Mouse (Mus musculus) neural tube, embryonic 14.5 days (tissue): ENCODE data around the gene Dse. TPM values are rescaled to one million over a fixed set of nuclear protein-coding genes. Genes with fewer than 3 reads are reported as not detected.
A peak's percentile ranks its signal among the peaks of the same experiment; 100 is the strongest.

Experiments used
- ATAC-seq: fragments of 200-750 bp; cut with Nextera tagmentation; 2 replicates; pipeline ENCODE4 v1.8.0; 2017; ENCODE audit warnings: low read depth, mild to moderate bottlenecking, moderate TSS enrichment, moderate library complexity
- H3K27ac ChIP-seq: fragments of 300-500 bp; sonication (generic); 2 replicates; pipeline ENCODE4 v1.5.1; 2014; ENCODE audit warnings: low read depth, mild to moderate bottlenecking, control low read depth, low read length, moderate library complexity, mixed read lengths
- H3K27me3 ChIP-seq: fragments of 300-500 bp; sonication (generic); 2 replicates; pipeline ENCODE4 v1.6.1; 2014; ENCODE audit warnings: low read length; ENCODE audit not compliant: control insufficient read depth, insufficient read depth
- H3K36me3 ChIP-seq: fragments of 300-500 bp; sonication (generic); 2 replicates; pipeline ENCODE4 v1.6.1; 2014; ENCODE audit warnings: low read length, mixed read lengths; ENCODE audit not compliant: control insufficient read depth, insufficient read depth
- H3K4me1 ChIP-seq: fragments of 300-500 bp; sonication (generic); 2 replicates; pipeline ENCODE4 v1.6.1; 2014; ENCODE audit warnings: low read length; ENCODE audit not compliant: control insufficient read depth, insufficient read depth
- H3K4me2 ChIP-seq: fragments of 300-500 bp; sonication (generic); 2 replicates; pipeline ENCODE4 v1.6.1; 2014; ENCODE audit warnings: mild to moderate bottlenecking, low read depth, low read length, control low read depth
- H3K4me3 ChIP-seq: fragments of 300-500 bp; sonication (generic); 2 replicates; pipeline ENCODE4 v1.5.1; 2014; ENCODE audit warnings: low read depth, low read length, control low read depth, mixed read lengths
- H3K9ac ChIP-seq: fragments of 300-500 bp; sonication (generic); replicated peaks from 2 replicates; pipeline ENCODE4 v1.6.1; 2014; ENCODE audit warnings: low read depth, mild to moderate bottlenecking, control low read depth, low read length, mixed read lengths
- H3K9me3 ChIP-seq: fragments of 300-500 bp; sonication (generic); 2 replicates; pipeline ENCODE4 v1.6.1; 2016; ENCODE audit warnings: low read length; ENCODE audit not compliant: control insufficient read depth
- WGBS: fragments of 180-500 bp; shearing (Covaris S2); extraction: QIAGEN DNeasy Blood & Tissue Kit; methylation state at CpG from one replicate; pipeline ENCODE4 v1.1.7; 2014; 5-methylcytosine and 5-hydroxymethylcytosine counted together
- polyA plus RNA-seq: library from polyadenylated mRNA; unstranded; fragments of >200 nt; fragmentation: Nextera tagmentation; extraction: Ambion mirVana; gene quantifications from 2 replicates; pipeline ENCODE4 v1.2.1, GENCODE M21; 2014

Dse gene
- polyA plus RNA-seq, 1 experiment from 2014 or later, result 4.0 TPM

DNA sequence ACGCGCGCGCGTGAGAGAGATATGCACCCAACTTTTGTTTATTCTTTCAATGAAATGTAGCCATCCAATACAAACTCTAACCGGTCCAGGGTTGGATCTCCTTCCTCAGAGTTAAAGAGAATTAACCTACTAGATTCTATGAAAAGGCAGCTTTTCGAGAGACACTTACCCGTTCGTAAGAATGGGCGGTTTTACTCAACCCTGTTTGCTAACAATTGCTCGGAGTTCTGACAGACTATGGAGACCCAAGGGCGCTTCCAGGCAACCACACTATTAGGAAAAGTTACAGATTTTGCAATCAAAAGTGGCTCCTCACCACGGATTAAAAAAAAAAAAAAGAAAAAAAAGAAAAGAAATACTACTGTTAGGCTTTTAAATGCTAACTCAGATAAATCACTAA is 516 bp upstream of the Dse start:
- WGBS, result 5% methylated on average over 13 of the region's 13 CpGs
- peak overlapping the region; percentile 87 for H3K4me3 ChIP-seq
- H3K9me3 ChIP-seq, result no peaks in the 10 kb centered on the region
- H3K27me3 ChIP-seq, result no peaks in the 10 kb centered on the region
- H3K27ac ChIP-seq, result no peak overlapping the region
- peak overlapping the region; percentile 87 for H3K4me2 ChIP-seq
- no peaks in the 10 kb centered on the region for H3K36me3 ChIP-seq
- no peak for ATAC-seq
- H3K9ac ChIP-seq, result peak overlapping the region; percentile 88; the same call in 1 of the 2 replicates
- H3K4me1 ChIP-seq, result no peaks in the 10 kb centered on the region

DNA sequence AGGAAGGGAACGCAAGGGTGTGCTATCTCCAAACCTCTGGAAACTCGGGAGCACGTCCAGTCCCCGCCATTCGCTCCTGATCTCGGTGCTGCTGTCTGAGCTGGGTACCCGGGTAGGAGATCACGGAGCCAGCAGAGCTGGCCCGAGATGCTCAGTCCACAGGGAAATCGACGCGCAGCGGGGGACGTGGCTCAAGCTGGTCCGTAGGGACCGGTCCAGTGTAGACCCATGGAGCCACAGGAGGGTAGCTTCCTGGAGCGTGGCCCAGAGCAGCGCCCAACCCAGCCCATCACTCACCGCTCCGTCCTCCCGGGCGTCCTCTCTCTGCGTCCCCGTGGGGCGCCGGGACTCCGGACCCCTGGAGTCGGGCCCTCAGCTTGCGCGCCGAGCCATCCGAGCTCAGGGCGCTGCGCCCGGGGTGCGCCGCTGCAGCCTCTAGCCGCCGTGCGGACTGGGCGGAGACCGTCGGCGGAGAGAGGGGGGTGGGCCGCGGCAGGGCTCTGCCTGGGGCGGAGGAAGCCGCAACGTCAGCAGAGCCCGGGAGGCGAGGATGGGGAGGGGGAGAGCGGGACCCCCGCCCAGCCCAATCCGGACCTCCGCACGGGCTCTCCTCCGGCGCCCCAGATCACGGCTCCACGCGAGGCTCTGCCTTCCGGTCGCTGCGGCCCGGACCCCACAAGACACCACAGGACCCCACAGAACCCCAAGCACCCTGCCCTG is 572 bp downstream of the Dse start:
- peak; percentile 96 for ATAC-seq
- Histone ChIP-seq H3K4me2 (peak overlapping the region; percentile 87), H3K9ac (peak overlapping the region; percentile 88), H3K27ac (peak overlapping the region; percentile 57), H3K27me3 (no peaks in the 10 kb centered on the region), H3K4me3 (peak overlapping the region; percentile 87), H3K9me3 (no peaks in the 10 kb centered on the region), H3K4me1 (no peaks in the 10 kb centered on the region), H3K36me3 (no peaks in the 10 kb centered on the region)
- WGBS, result under 1% methylated on average over 53 of the region's 65 CpGs

- 2% methylated on average over 15 of the region's 15 CpGs for WGBS
- H3K4me1 ChIP-seq, result no peaks in the 10 kb centered on the region
- H3K4me2 ChIP-seq, result peak overlapping the region; percentile 87
- peak overlapping the region; percentile 87 for H3K4me3 ChIP-seq
- ATAC-seq, result peak; percentile 73
- H3K36me3 ChIP-seq, result no peaks in the 10 kb centered on the region
- H3K27ac ChIP-seq, result peak overlapping the region; percentile 57; the same call in 1 of the 2 replicates
- H3K9ac ChIP-seq, result peak overlapping the region; percentile 88
- no peaks in the 10 kb centered on the region for H3K9me3 ChIP-seq
- no peaks in the 10 kb centered on the region for H3K27me3 ChIP-seq
Measured at GRCm38 (mm10) chr10:34206436-34206782, 1.1 kb downstream of the Dse start.

- H3K9me3 ChIP-seq, result no peaks in the 10 kb centered on the region
- H3K4me2 ChIP-seq, result no peak overlapping the region
- no peaks in the 10 kb centered on the region for H3K36me3 ChIP-seq
- 98% methylated on average over 1 of the region's 1 CpGs for WGBS
- no peak overlapping the region for H3K9ac ChIP-seq
- H3K4me1 ChIP-seq, result no peaks in the 10 kb centered on the region
- ATAC-seq, result no peak
- no peak overlapping the region for H3K4me3 ChIP-seq
- H3K27ac ChIP-seq, result no peak overlapping the region
- no peaks in the 10 kb centered on the region for H3K27me3 ChIP-seq
Measured at GRCm38 (mm10) chr10:34205825-34206224, 1.7 kb downstream of the Dse start.

GRCm38 (mm10) chr10:34200689-34201088 is 6.8 kb downstream of the Dse start:
- no peak overlapping the region for H3K9ac ChIP-seq
- H3K27me3 ChIP-seq, result no peaks in the 10 kb centered on the region
- no peaks in the 10 kb centered on the region for H3K9me3 ChIP-seq
- WGBS, result 84% methylated on average over 1 of the region's 1 CpGs
- H3K4me3 ChIP-seq, result no peak overlapping the region
- no peak for ATAC-seq
- no peak overlapping the region for H3K27ac ChIP-seq
- no peak overlapping the region for H3K4me2 ChIP-seq
- no peaks in the 10 kb centered on the region for H3K36me3 ChIP-seq
- H3K4me1 ChIP-seq, result no peaks in the 10 kb centered on the region

DNA sequence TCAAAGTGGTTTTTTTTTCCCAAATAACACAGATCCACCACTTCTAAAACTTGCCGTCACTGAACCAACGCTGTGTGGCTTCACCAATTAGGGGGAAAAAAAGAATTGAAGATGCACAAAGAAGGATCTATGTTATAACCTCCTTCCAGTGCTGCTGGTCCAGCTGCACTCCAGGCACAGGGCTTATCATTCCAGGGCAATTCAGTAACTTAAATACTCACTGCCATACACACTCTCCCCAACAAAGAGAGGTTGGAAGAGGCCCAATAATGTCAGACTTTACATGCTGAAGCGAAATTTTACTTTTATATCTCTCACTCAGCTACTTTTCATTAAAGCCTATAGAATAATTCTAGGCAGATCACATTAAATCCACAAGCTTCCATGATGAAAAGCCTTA is 8.9 kb downstream of the Dse start:
- ATAC-seq, result no peak
- WGBS, result 82% methylated on average over 3 of the region's 3 CpGs
- no peaks in the 10 kb centered on the region for H3K36me3 ChIP-seq

GRCm38 (mm10) chr10:34198061-34198460 is 9.5 kb downstream of the Dse start:
- H3K27me3 ChIP-seq, result no peaks in the 10 kb centered on the region
- H3K4me3 ChIP-seq, result no peak overlapping the region
- ATAC-seq, result no peak
- H3K27ac ChIP-seq, result no peak overlapping the region
- no peak overlapping the region for H3K4me2 ChIP-seq
- 57% methylated on average over 3 of the region's 3 CpGs for WGBS
- no peak overlapping the region for H3K9ac ChIP-seq
- no peaks in the 10 kb centered on the region for H3K4me1 ChIP-seq
- H3K36me3 ChIP-seq, result no peaks in the 10 kb centered on the region
- no peaks in the 10 kb centered on the region for H3K9me3 ChIP-seq

More for the DNA sequence above, 8.9 kb downstream of the Dse start:
- Histone ChIP-seq H3K4me2 (no peak overlapping the region), H3K9ac (no peak overlapping the region), H3K27ac (no peak overlapping the region), H3K4me3 (no peak overlapping the region), H3K9me3 (no peaks in the 10 kb centered on the region), H3K4me1 (no peaks in the 10 kb centered on the region), H3K27me3 (no peaks in the 10 kb centered on the region)

- WGBS, result 84% methylated on average over 3 of the region's 3 CpGs
- no peak overlapping the region for H3K4me3 ChIP-seq
- no peak overlapping the region for H3K9ac ChIP-seq
- H3K9me3 ChIP-seq, result no peaks in the 10 kb centered on the region
- no peaks in the 10 kb centered on the region for H3K36me3 ChIP-seq
- no peak for ATAC-seq
- H3K4me1 ChIP-seq, result no peaks in the 10 kb centered on the region
- H3K27ac ChIP-seq, result no peak overlapping the region
- no peak overlapping the region for H3K4me2 ChIP-seq
- H3K27me3 ChIP-seq, result no peaks in the 10 kb centered on the region
Measured at GRCm38 (mm10) chr10:34197269-34197668, 10.2 kb downstream of the Dse start.

DNA sequence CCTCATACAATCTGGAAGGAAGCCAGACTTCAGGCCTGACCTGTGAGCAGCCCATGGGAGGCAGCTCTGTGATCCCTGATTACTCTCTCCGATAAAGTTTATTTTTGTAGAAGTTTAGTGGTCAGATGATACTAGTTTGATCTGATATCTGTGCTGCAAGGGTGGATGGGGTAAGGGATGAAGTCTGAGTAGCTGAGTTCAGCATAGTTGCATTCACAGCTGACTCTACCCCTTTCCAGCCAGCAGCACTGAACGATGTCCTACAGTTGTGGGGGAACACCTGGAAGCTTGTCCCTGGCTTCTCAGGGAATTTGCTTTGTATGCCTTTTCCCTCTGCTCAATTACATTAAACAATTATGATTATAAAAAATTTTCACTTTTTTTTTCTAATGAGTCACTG is 12.6 kb downstream of the Dse start:
- ATAC-seq, result no peak
- H3K4me1 ChIP-seq, result no peaks in the 10 kb centered on the region
- no peak overlapping the region for H3K9ac ChIP-seq
- no peak overlapping the region for H3K4me2 ChIP-seq
- no peak overlapping the region for H3K4me3 ChIP-seq
- no peaks in the 10 kb centered on the region for H3K36me3 ChIP-seq
- WGBS, result 79% methylated on average over 2 of the region's 2 CpGs
- no peaks in the 10 kb centered on the region for H3K27me3 ChIP-seq
- no peak overlapping the region for H3K27ac ChIP-seq
- no peaks in the 10 kb centered on the region for H3K9me3 ChIP-seq
